Mouse (Mus musculus) ES-Bruce4 (cell line): ENCODE results near the gene Spg21. TPM values are rescaled to one million over a fixed set of nuclear protein-coding genes. Genes with fewer than 3 reads are reported as not detected.

Experiments
- H3K27ac ChIP-seq: 2 replicates; pipeline ENCODE4 v1.5.1; 2012; ENCODE audit warnings: low read length, inconsistent platforms; ENCODE audit not compliant: insufficient read depth
- H3K27me3 ChIP-seq: 2 replicates; pipeline ENCODE4 v1.6.1; 2012; ENCODE audit warnings: mild to moderate bottlenecking, low read length, inconsistent platforms; ENCODE audit not compliant: control insufficient read depth, poor library complexity, insufficient read depth, severe bottlenecking
- H3K36me3 ChIP-seq: 2 replicates; pipeline ENCODE4 v1.6.1; 2012; ENCODE audit warnings: inconsistent platforms, mild to moderate bottlenecking, low read length, moderate library complexity; ENCODE audit not compliant: control insufficient read depth, poor library complexity, insufficient read depth, severe bottlenecking
- H3K4me1 ChIP-seq: one replicate; pipeline ENCODE4 v1.8.1; 2011; ENCODE audit warnings: low read length; ENCODE audit not compliant: control insufficient read depth, insufficient read depth
- H3K4me3 ChIP-seq: 2 replicates; pipeline ENCODE4 v1.5.1; 2011; ENCODE audit warnings: low read depth, mild to moderate bottlenecking, low read length
- H3K9ac ChIP-seq: 2 replicates; pipeline ENCODE4 v1.6.1; 2012; ENCODE audit warnings: low read depth, mild to moderate bottlenecking, inconsistent platforms; ENCODE audit not compliant: poor library complexity, severe bottlenecking
- H3K9me3 ChIP-seq: replicated peaks from 2 replicates; pipeline ENCODE4 v1.6.1; 2012; ENCODE audit warnings: mild to moderate bottlenecking, low read length, inconsistent platforms; ENCODE audit not compliant: control insufficient read depth, poor library complexity, insufficient read depth, severe bottlenecking
- CTCF ChIP-seq: IDR thresholded peaks from one replicate; pipeline ENCODE4 v1.8.1; 2011; ENCODE audit warnings: low read depth, low read length
- EP300 ChIP-seq: IDR thresholded peaks from 2 replicates; pipeline ENCODE4 v1.6.1; 2011; ENCODE audit warnings: low read depth, low read length; ENCODE audit not compliant: insufficient read depth
- POLR2A ChIP-seq: IDR thresholded peaks from one replicate; pipeline ENCODE4 v1.8.1; 2011; ENCODE audit warnings: low read length; ENCODE audit not compliant: insufficient read depth
- polyA plus RNA-seq: library from polyadenylated mRNA; stranded (reverse); fragments of >200 nt; gene quantifications from 2 replicates; pipeline ENCODE4 v1.2.4, GENCODE M21; 2011; ENCODE audit warnings: low read depth; ENCODE audit not compliant: missing spikeins, insufficient read depth, insufficient read length

Gene Spg21
- polyA plus RNA-seq, 1 experiment: 50.8 TPM

DNA sequence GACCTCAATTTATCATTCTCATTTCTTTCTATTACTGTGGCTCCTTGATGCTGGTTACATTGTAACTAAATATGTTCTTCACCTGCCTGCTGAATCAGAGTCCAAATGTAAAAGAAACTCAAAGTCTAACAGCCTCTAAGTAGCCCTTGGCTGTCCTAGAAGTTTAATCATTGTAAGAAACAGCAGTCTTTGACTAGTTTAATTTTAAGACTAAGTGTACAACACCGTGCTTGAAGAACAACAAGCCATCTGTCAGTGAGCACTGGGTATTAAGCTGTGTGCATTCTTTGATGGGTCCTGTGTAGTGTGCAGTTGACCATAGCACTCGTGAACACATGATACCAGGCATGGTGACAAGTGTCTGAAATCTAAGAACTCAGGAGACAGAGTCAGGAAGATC, 33.2 kb upstream of the Spg21 start:
- no peak overlapping the region for H3K4me3 ChIP-seq
- H3K27ac ChIP-seq: no peak overlapping the region
- TF ChIP-seq EP300: no peak
- TF ChIP-seq POLR2A: no peak
- no peak for TF ChIP-seq CTCF
- H3K9ac ChIP-seq: no peak overlapping the region
- no peaks in the 10 kb centered on the region for H3K9me3 ChIP-seq
- no peaks in the 10 kb centered on the region for H3K36me3 ChIP-seq
- no peaks in the 10 kb centered on the region for H3K27me3 ChIP-seq
- H3K4me1 ChIP-seq: peaks cover 4% of the 10 kb centered on the region

DNA sequence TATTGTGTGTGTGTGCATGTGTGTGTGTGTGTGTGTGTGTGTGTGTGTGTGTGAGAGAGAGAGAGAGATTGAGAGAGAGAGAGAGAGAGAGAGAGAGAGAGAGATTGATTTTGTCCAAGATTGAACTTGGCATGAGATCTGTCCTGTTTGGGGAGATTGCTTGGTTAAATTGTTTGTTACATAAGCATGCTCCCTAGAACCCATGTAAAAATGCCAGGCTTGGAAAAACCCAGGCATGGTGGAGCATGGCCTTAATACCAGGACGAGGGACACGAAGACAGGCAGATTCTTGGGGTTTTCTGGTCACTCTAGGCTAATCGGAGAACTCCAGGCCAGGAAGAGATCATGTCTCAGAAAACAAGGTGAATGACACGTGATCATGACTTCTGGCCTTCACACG, 32.7 kb upstream of the Spg21 start:
- H3K9me3 ChIP-seq: no peaks in the 10 kb centered on the region
- no peak overlapping the region for H3K9ac ChIP-seq
- H3K4me1 ChIP-seq: peaks cover 4% of the 10 kb centered on the region
- no peaks in the 10 kb centered on the region for H3K36me3 ChIP-seq
- no peak overlapping the region for H3K4me3 ChIP-seq
- H3K27ac ChIP-seq: no peak overlapping the region
- TF ChIP-seq POLR2A (no peak), EP300 (no peak), CTCF (no peak)
- H3K27me3 ChIP-seq: no peaks in the 10 kb centered on the region

DNA sequence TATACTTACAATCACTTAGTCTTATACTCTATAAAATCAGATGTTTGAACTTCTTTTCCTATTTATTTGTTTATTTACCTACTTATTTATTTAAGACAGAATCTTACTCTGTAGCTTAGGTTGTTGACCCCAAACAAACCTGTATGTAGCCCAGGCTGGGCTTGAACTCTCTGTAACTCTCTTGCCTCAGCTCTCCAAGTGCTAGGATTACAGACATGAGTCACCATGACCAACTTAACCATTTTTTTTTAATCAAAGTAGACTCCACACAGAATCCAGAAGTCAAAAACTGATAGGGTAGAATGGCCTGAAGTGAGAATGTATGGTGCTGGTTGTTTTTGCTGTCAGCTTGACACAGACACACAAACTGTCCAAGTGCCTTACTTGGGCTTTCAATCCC, 30.3 kb upstream of the Spg21 start:
- no peak overlapping the region for H3K9ac ChIP-seq
- H3K9me3 ChIP-seq: no peaks in the 10 kb centered on the region
- no peaks in the 10 kb centered on the region for H3K4me1 ChIP-seq
- no peak overlapping the region for H3K27ac ChIP-seq
- TF ChIP-seq CTCF: no peak
- no peak for TF ChIP-seq POLR2A
- TF ChIP-seq EP300: no peak
- no peaks in the 10 kb centered on the region for H3K27me3 ChIP-seq
- no peak overlapping the region for H3K4me3 ChIP-seq
- H3K36me3 ChIP-seq: no peaks in the 10 kb centered on the region

DNA sequence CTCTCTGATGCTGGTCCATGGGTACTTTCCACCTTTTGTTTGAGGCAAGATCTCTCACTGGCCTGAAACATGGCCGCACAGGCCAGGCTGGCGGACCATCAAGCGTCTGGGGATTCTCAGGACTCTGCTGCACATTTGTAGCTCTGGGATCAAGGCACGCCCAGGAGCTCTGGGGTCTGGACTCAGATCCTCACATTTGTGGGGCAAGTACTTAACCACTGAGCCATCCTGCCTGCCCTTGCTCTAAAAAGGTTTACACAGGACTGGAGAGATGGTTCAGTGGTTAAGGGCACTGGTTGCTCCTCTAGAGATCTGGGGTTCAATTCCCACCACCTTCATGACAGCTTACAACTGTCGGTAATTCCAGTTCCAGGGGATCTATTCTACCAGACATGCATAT, 29.8 kb upstream of the Spg21 start:
- no peaks in the 10 kb centered on the region for H3K36me3 ChIP-seq
- no peak overlapping the region for H3K27ac ChIP-seq
- TF ChIP-seq CTCF: no peak
- TF ChIP-seq POLR2A: no peak
- no peak for TF ChIP-seq EP300

DNA sequence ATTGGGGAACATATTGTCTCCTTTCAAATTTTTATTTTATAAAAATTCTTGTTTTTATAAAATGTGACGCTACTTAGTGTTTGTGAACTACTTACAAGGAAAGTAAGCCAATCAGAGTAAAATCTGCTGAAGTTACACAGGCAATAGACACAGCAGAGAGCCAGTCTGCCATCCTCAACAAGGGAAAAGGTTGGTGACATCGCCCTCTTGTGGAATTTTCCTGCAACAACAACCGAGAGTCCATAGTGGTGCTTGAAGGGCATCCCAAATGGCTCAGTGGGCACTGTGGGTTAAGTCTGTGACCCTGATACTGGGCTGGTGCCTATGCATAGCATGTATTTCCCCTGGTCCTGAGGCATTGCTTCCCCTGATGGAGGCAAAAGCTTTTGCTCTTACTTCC, 28.5 kb upstream of the Spg21 start:
- no peaks in the 10 kb centered on the region for H3K36me3 ChIP-seq
- H3K4me1 ChIP-seq: no peaks in the 10 kb centered on the region
- no peak overlapping the region for H3K4me3 ChIP-seq
- TF ChIP-seq EP300 (no peak), CTCF (peak; percentile 78)
- no peak overlapping the region for H3K9ac ChIP-seq
- no peaks in the 10 kb centered on the region for H3K9me3 ChIP-seq
- H3K27me3 ChIP-seq: no peaks in the 10 kb centered on the region
- H3K27ac ChIP-seq: no peak overlapping the region

More for the DNA sequence above, 29.8 kb upstream of the Spg21 start:
- Histone ChIP-seq H3K9ac (no peak overlapping the region), H3K4me3 (no peak overlapping the region), H3K9me3 (no peaks in the 10 kb centered on the region), H3K4me1 (no peaks in the 10 kb centered on the region), H3K27me3 (no peaks in the 10 kb centered on the region)

DNA sequence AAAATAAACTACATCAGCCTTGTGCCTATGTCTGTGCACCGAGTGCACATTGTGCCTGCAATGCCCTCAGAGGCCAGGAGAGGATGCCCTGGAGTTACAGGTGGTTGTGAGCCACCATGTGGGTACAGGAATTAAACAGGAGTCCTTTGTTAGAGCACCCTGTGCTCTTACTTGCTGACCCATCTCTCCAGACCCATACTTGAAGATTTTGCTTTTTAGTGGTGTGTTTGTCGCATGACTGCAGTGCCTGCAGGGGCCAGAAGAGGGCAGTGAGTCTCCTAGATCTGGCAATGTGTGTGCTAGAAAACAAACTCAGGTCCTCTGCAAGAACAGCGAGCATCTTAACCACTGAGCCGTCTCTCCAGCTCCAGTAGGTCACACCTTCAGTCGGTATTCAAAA, 26.6 kb upstream of the Spg21 start:
- H3K9ac ChIP-seq: no peak overlapping the region
- H3K4me1 ChIP-seq: no peaks in the 10 kb centered on the region
- no peaks in the 10 kb centered on the region for H3K36me3 ChIP-seq
- no peaks in the 10 kb centered on the region for H3K27me3 ChIP-seq
- no peak overlapping the region for H3K27ac ChIP-seq
- no peak overlapping the region for H3K4me3 ChIP-seq
- TF ChIP-seq CTCF: peak; percentile 82
- no peak for TF ChIP-seq EP300
- TF ChIP-seq POLR2A: no peak
- no peaks in the 10 kb centered on the region for H3K9me3 ChIP-seq
